Mouse (Mus musculus) MEL (cell line): Measurements from ENCODE around the gene Anp32e.

ENCODE experiments used
- CHD1 ChIP-seq: IDR thresholded peaks from 2 replicates; pipeline ENCODE4 v1.6.1; 2012; ENCODE audit warnings: low read depth, mild to moderate bottlenecking, inconsistent platforms, low read length, improper control_type of control experiment
- CTCF ChIP-seq, 3 experiments: IDR thresholded peaks in 2 of 3; conservative IDR thresholded peaks in 1 of 3; 2 replicates each; pipeline ENCODE4 v1.5.1; 2011 to 2012; ENCODE audit warnings: low read length in 3 of 3, low read depth in 2 of 3, mild to moderate bottlenecking in 2 of 3, improper control_type of control experiment in 1 of 3, inconsistent platforms in 1 of 3, mixed read lengths in 1 of 3, moderate library complexity in 1 of 3; ENCODE audit not compliant: control insufficient read depth in 1 of 3, insufficient read depth in 1 of 3, poor library complexity in 1 of 3, severe bottlenecking in 1 of 3
- GATA1 ChIP-seq: IDR thresholded peaks from 2 replicates; pipeline ENCODE4 v1.6.1; 2011; ENCODE audit warnings: low read depth, low read length, improper control_type of control experiment
- HCFC1 ChIP-seq: IDR thresholded peaks from 2 replicates; pipeline ENCODE4 v1.6.1; 2012; ENCODE audit warnings: low read depth, mild to moderate bottlenecking, inconsistent platforms, low read length, improper control_type of control experiment, moderate library complexity
- JUND ChIP-seq: IDR thresholded peaks from 2 replicates; pipeline ENCODE4 v1.6.1; 2011; ENCODE audit warnings: low read depth, mild to moderate bottlenecking, improper control_type of control experiment, low read length
- POLR2A ChIP-seq, 2 experiments: IDR thresholded peaks; 2 replicates each; pipeline ENCODE4 v1.6.1; 2011 to 2012; ENCODE audit warnings: low read length in 2 of 2, mild to moderate bottlenecking in 2 of 2, control low read depth in 1 of 2, improper control_type of control experiment in 1 of 2, low read depth in 1 of 2, moderate library complexity in 1 of 2; ENCODE audit not compliant: control insufficient read depth in 1 of 2, insufficient read depth in 1 of 2, poor library complexity in 1 of 2
- RAD21 ChIP-seq: IDR thresholded peaks from 2 replicates; pipeline ENCODE4 v1.6.1; 2011; ENCODE audit warnings: mild to moderate bottlenecking, low read depth, low read length, improper control_type of control experiment
- RCOR1 ChIP-seq: IDR thresholded peaks from 2 replicates; pipeline ENCODE4 v1.6.1; 2012; ENCODE audit warnings: low read depth, mild to moderate bottlenecking, inconsistent platforms, low read length, improper control_type of control experiment
- SIN3A ChIP-seq: IDR thresholded peaks from 2 replicates; pipeline ENCODE4 v1.6.1; 2012; ENCODE audit warnings: low read length, improper control_type of control experiment, inconsistent platforms
- SMC3 ChIP-seq: IDR thresholded peaks from 2 replicates; pipeline ENCODE4 v1.6.1; 2011; ENCODE audit warnings: low read depth, low read length, improper control_type of control experiment

GRCm38 (mm10) chr3:95907613-95908012, 21.4 kb upstream of the Anp32e start:
- TF ChIP-seq CTCF (IDR thresholded peaks at IDR 0.05 in 2 of 3, conservative IDR thresholded peaks at IDR 0.05 in 1 of 3; ENCODE audit: control insufficient read depth in 1 of 3, insufficient read depth in 1 of 3, low read depth in 2 of 3, low read length in 3 of 3, poor library complexity in 1 of 3, severe bottlenecking in 1 of 3) (no peak), JUND (no peak), SMC3 (no peak), POLR2A (IDR thresholded peaks at IDR 0.05; ENCODE audit: control insufficient read depth in 1 of 2, insufficient read depth in 1 of 2, low read depth in 1 of 2, low read length in 2 of 2, poor library complexity in 1 of 2) (no peak), RCOR1 (no peak), GATA1 (no peak), SIN3A (no peak), RAD21 (no peak), HCFC1 (no peak), CHD1 (no peak)
